Mouse (Mus musculus): Measurements from ENCODE around the gene Lrch4. TPM values are rescaled to one million over a fixed set of nuclear protein-coding genes. Genes with fewer than 3 reads are reported as not detected.
A peak's percentile ranks its signal among the peaks of the same experiment; 100 is the strongest.

The Lrch4 gene
- polyA plus RNA-seq, 1 experiment from 2014 or later: 26.4 TPM

- H3K27me3 ChIP-seq: no peaks in the 10 kb centered on the region
- peak overlapping the region; percentile 89 for H3K27ac ChIP-seq (replicated peaks)
- H3K4me3 ChIP-seq (replicated peaks): peak overlapping the region; percentile 65
- ATAC-seq (ENCODE audit: insufficient read depth): no peak
- H3K4me2 ChIP-seq: peak overlapping the region; percentile 97
- H3K9ac ChIP-seq: peak overlapping the region; percentile 84
- H3K36me3 ChIP-seq (replicated peaks): peaks cover 5% of the 10 kb centered on the region; the same call in 1 of the 2 replicates
- WGBS (ENCODE audit: insufficient replicate concordance): 26% methylated on average over 9 of the region's 9 CpGs
- peaks cover 67% of the 10 kb centered on the region for H3K4me1 ChIP-seq (replicated peaks)
- H3K9me3 ChIP-seq (replicated peaks): no peaks in the 10 kb centered on the region
Observed at GRCm38 (mm10) chr5:137599600-137599999, 29.3 kb upstream of the Lrch4 start.

- Histone ChIP-seq H3K9me3 (replicated peaks) (no peaks in the 10 kb centered on the region), H3K36me3 (replicated peaks) (peaks cover 5% of the 10 kb centered on the region; the same call in 1 of the 2 replicates), H3K4me1 (replicated peaks) (peaks cover 74% of the 10 kb centered on the region), H3K4me2 (peak overlapping the region; percentile 97), H3K27ac (replicated peaks) (peak overlapping the region; percentile 89), H3K9ac (peak overlapping the region; percentile 84), H3K27me3 (no peaks in the 10 kb centered on the region), H3K4me3 (replicated peaks) (peak overlapping the region; percentile 65)
- WGBS (ENCODE audit: insufficient replicate concordance): 1% methylated on average over 19 of the region's 19 CpGs
- ATAC-seq (ENCODE audit: insufficient read depth): peak; percentile 35
Observed at GRCm38 (mm10) chr5:137600281-137600618, 28.7 kb upstream of the Lrch4 start.

GRCm38 (mm10) chr5:137600619-137601364, 28.1 kb upstream of the Lrch4 start, which contains the start of gene Mospd3:
Gene Mospd3 (minus strand): TSS chr5:137601058.
- Histone ChIP-seq H3K27me3 (no peaks in the 10 kb centered on the region), H3K36me3 (replicated peaks) (peaks cover 5% of the 10 kb centered on the region; the same call in 1 of the 2 replicates), H3K4me2 (peak within 1 kb of the TSS; percentile 97), H3K9ac (peak within 1 kb of the TSS; percentile 84), H3K9me3 (replicated peaks) (no peaks in the 10 kb centered on the region), H3K4me3 (replicated peaks) (peak within 1 kb of the TSS; percentile 65), H3K27ac (replicated peaks) (peak within 1 kb of the TSS; percentile 89), H3K4me1 (replicated peaks) (peaks cover 78% of the 10 kb centered on the region)
- WGBS (ENCODE audit: insufficient replicate concordance): under 1% methylated on average over 41 of the region's 41 CpGs
- ATAC-seq (ENCODE audit: insufficient read depth): peak; percentile 95

- Histone ChIP-seq H3K9ac (peak overlapping the region; percentile 69), H3K27me3 (no peaks in the 10 kb centered on the region), H3K4me2 (peak overlapping the region; percentile 97), H3K36me3 (replicated peaks) (peaks cover 5% of the 10 kb centered on the region; the same call in 1 of the 2 replicates), H3K4me3 (replicated peaks) (peak overlapping the region; percentile 65), H3K4me1 (replicated peaks) (peaks cover 77% of the 10 kb centered on the region), H3K27ac (replicated peaks) (peak overlapping the region; percentile 89), H3K9me3 (replicated peaks) (no peaks in the 10 kb centered on the region)
- no peak for ATAC-seq (ENCODE audit: insufficient read depth)
- under 1% methylated on average over 22 of the region's 22 CpGs for WGBS (ENCODE audit: insufficient replicate concordance)
Observed at GRCm38 (mm10) chr5:137601365-137601729, 27.6 kb upstream of the Lrch4 start.

- no peak for ATAC-seq (ENCODE audit: insufficient read depth)
- no peak overlapping the region for H3K4me3 ChIP-seq (replicated peaks)
- H3K4me1 ChIP-seq (replicated peaks): peaks cover 43% of the 10 kb centered on the region
- no peaks in the 10 kb centered on the region for H3K9me3 ChIP-seq (replicated peaks)
- WGBS (ENCODE audit: insufficient replicate concordance): 43% methylated on average over 26 of the region's 26 CpGs
- no peak overlapping the region for H3K27ac ChIP-seq (replicated peaks)
- H3K9ac ChIP-seq: no peak overlapping the region
- no peak overlapping the region for H3K4me2 ChIP-seq
- H3K36me3 ChIP-seq (replicated peaks): no peaks in the 10 kb centered on the region
- peaks cover 15% of the 10 kb centered on the region; the same call in 1 of the 2 replicates for H3K27me3 ChIP-seq
Observed at GRCm38 (mm10) chr5:137607860-137608653, 20.9 kb upstream of the Lrch4 start.

GRCm38 (mm10) chr5:137608654-137609190, 20.2 kb upstream of the Lrch4 start:
- Histone ChIP-seq H3K36me3 (replicated peaks) (no peaks in the 10 kb centered on the region), H3K4me2 (no peak overlapping the region), H3K27ac (replicated peaks) (no peak overlapping the region), H3K9ac (no peak overlapping the region), H3K4me1 (replicated peaks) (peaks cover 41% of the 10 kb centered on the region), H3K9me3 (replicated peaks) (no peaks in the 10 kb centered on the region), H3K4me3 (replicated peaks) (no peak overlapping the region), H3K27me3 (peaks cover 15% of the 10 kb centered on the region; the same call in 1 of the 2 replicates)
- ATAC-seq (ENCODE audit: insufficient read depth): no peak
- 49% methylated on average over 23 of the region's 23 CpGs for WGBS (ENCODE audit: insufficient replicate concordance)

GRCm38 (mm10) chr5:137609292-137609691, 19.6 kb upstream of the Lrch4 start:
- Histone ChIP-seq H3K36me3 (replicated peaks) (no peaks in the 10 kb centered on the region), H3K9ac (no peak overlapping the region), H3K4me3 (replicated peaks) (no peak overlapping the region), H3K9me3 (replicated peaks) (no peaks in the 10 kb centered on the region), H3K27me3 (peaks cover 15% of the 10 kb centered on the region; the same call in 1 of the 2 replicates), H3K4me2 (no peak overlapping the region), H3K27ac (replicated peaks) (no peak overlapping the region), H3K4me1 (replicated peaks) (peaks cover 36% of the 10 kb centered on the region)
- WGBS (ENCODE audit: insufficient replicate concordance): 53% methylated on average over 3 of the region's 3 CpGs
- ATAC-seq (ENCODE audit: insufficient read depth): no peak

- H3K36me3 ChIP-seq (replicated peaks): no peaks in the 10 kb centered on the region
- WGBS (ENCODE audit: insufficient replicate concordance): 70% methylated on average over 4 of the region's 4 CpGs
- H3K4me2 ChIP-seq: peak overlapping the region; percentile 4
- H3K27me3 ChIP-seq: peaks cover 15% of the 10 kb centered on the region; the same call in 1 of the 2 replicates
- no peaks in the 10 kb centered on the region for H3K9me3 ChIP-seq (replicated peaks)
- H3K4me3 ChIP-seq (replicated peaks): no peak overlapping the region; the same call in 1 of the 2 replicates
- ATAC-seq (ENCODE audit: insufficient read depth): no peak
- H3K4me1 ChIP-seq (replicated peaks): peaks cover 30% of the 10 kb centered on the region
- no peak overlapping the region for H3K27ac ChIP-seq (replicated peaks)
- H3K9ac ChIP-seq: no peak overlapping the region
Observed at GRCm38 (mm10) chr5:137610056-137610455, 18.9 kb upstream of the Lrch4 start.

- WGBS (ENCODE audit: insufficient replicate concordance): 37% methylated on average over 12 of the region's 12 CpGs
- peak overlapping the region; percentile 33; the same call in 1 of the 2 replicates for H3K27ac ChIP-seq (replicated peaks)
- peaks cover 24% of the 10 kb centered on the region for H3K4me1 ChIP-seq (replicated peaks)
- H3K27me3 ChIP-seq: peaks cover 15% of the 10 kb centered on the region; the same call in 1 of the 2 replicates
- no peaks in the 10 kb centered on the region for H3K9me3 ChIP-seq (replicated peaks)
- H3K9ac ChIP-seq: no peak overlapping the region
- peak overlapping the region; percentile 4 for H3K4me2 ChIP-seq
- no peaks in the 10 kb centered on the region for H3K36me3 ChIP-seq (replicated peaks)
- no peak for ATAC-seq (ENCODE audit: insufficient read depth)
- H3K4me3 ChIP-seq (replicated peaks): no peak overlapping the region; the same call in 1 of the 2 replicates
Observed at GRCm38 (mm10) chr5:137610548-137611244, 18.2 kb upstream of the Lrch4 start.

- Histone ChIP-seq H3K9ac (no peak overlapping the region), H3K36me3 (replicated peaks) (no peaks in the 10 kb centered on the region), H3K4me1 (replicated peaks) (peaks cover 20% of the 10 kb centered on the region), H3K27me3 (peaks cover 15% of the 10 kb centered on the region; the same call in 1 of the 2 replicates), H3K4me2 (peak overlapping the region; percentile 4; the same call in 1 of the 2 replicates), H3K9me3 (replicated peaks) (no peaks in the 10 kb centered on the region), H3K4me3 (replicated peaks) (no peak overlapping the region), H3K27ac (replicated peaks) (peak overlapping the region; percentile 33; the same call in 1 of the 2 replicates)
- 31% methylated on average over 6 of the region's 6 CpGs for WGBS (ENCODE audit: insufficient replicate concordance)
- no peak for ATAC-seq (ENCODE audit: insufficient read depth)
Observed at GRCm38 (mm10) chr5:137611245-137611602, 17.7 kb upstream of the Lrch4 start.
